Mouse (Mus musculus): ENCODE results near the gene Lig4.

Lig4 gene

GRCm38 (mm10) chr8:9977573-9978314 is at the start of gene Lig4, which contains the start of gene Abhd13:
Gene Lig4 (minus strand): TSS chr8:9977686.
Gene Abhd13 (plus strand): TSS chr8:9977707.
- DNase-seq (ENCODE audit: low read depth, low spot score) = peak; percentile 90

GRCm38 (mm10) chr8:10017231-10017630 is 39.7 kb upstream of the Lig4 start:
- peak; percentile 10 for DNase-seq (ENCODE audit: low read depth, low spot score)

- DNase-seq (ENCODE audit: low read depth, low spot score) = no peak
These were observed 38.8 kb upstream of the Lig4 start for GRCm38 (mm10) chr8:10016252-10016651.

GRCm38 (mm10) chr8:10007660-10008028 is 30.2 kb upstream of the Lig4 start:
- no peak for DNase-seq (ENCODE audit: low read depth, low spot score)

- DNase-seq (ENCODE audit: low read depth, low spot score) = peak; percentile 3
These were observed 29.6 kb upstream of the Lig4 start for GRCm38 (mm10) chr8:10006986-10007659.

GRCm38 (mm10) chr8:10006156-10006985 is 28.9 kb upstream of the Lig4 start, which contains the start of gene Tnfsf13b:
Gene Tnfsf13b (plus strand): TSS chr8:10006467.
- no peak for DNase-seq (ENCODE audit: low read depth, low spot score)

GRCm38 (mm10) chr8:10004115-10004514 is 26.6 kb upstream of the Lig4 start:
- DNase-seq (ENCODE audit: low read depth, low spot score) = no peak

- no peak for DNase-seq (ENCODE audit: low read depth, low spot score)
These were observed 2.7 kb upstream of the Lig4 start for GRCm38 (mm10) chr8:9980188-9980587.

- no peak for DNase-seq (ENCODE audit: low read depth, low spot score)
These were observed 2.3 kb upstream of the Lig4 start for GRCm38 (mm10) chr8:9979746-9980145.

GRCm38 (mm10) chr8:9978475-9979230 is 1.2 kb upstream of the Lig4 start:
- DNase-seq (ENCODE audit: low read depth, low spot score) = no peak

GRCm38 (mm10) chr8:9977016-9977415 is 470 bp downstream of the Lig4 start:
- no peak for DNase-seq (ENCODE audit: low read depth, low spot score)

GRCm38 (mm10) chr8:9975898-9976611 is 1.4 kb downstream of the Lig4 start:
- peak; percentile 93 for DNase-seq (ENCODE audit: low read depth, low spot score)

- DNase-seq (ENCODE audit: low read depth, low spot score) = no peak
These were observed 2.2 kb downstream of the Lig4 start for GRCm38 (mm10) chr8:9975276-9975675.

- DNase-seq (ENCODE audit: low read depth, low spot score) = no peak
These were observed 5.6 kb downstream of the Lig4 start for GRCm38 (mm10) chr8:9971866-9972265.

- DNase-seq (ENCODE audit: low read depth, low spot score) = no peak
These were observed 17.6 kb downstream of the Lig4 start for GRCm38 (mm10) chr8:9959919-9960318.

- no peak for DNase-seq (ENCODE audit: low read depth, low spot score)
These were observed 19.1 kb downstream of the Lig4 start for GRCm38 (mm10) chr8:9958338-9958737.

- DNase-seq (ENCODE audit: low read depth, low spot score) = no peak
These were observed 28.2 kb downstream of the Lig4 start for GRCm38 (mm10) chr8:9949134-9949890.

- no peak for DNase-seq (ENCODE audit: low read depth, low spot score)
These were observed 41.9 kb downstream of the Lig4 start for GRCm38 (mm10) chr8:9935574-9935973.

- no peak for DNase-seq (ENCODE audit: low read depth, low spot score)
These were observed 42.5 kb downstream of the Lig4 start for GRCm38 (mm10) chr8:9934891-9935565.

Measured in brain, embryonic 18.5 days (tissue).